Mouse (Mus musculus) intestine, postnatal 0 days (tissue): ENCODE results near the gene Mthfsd. TPM values are rescaled to one million over a fixed set of nuclear protein-coding genes. Genes with fewer than 3 reads are reported as not detected.

ENCODE experiments used
- ATAC-seq: fragments of 200-750 bp; cut with Nextera tagmentation; 2 replicates; pipeline ENCODE4 v1.8.0; 2017; ENCODE audit warnings: mild to moderate bottlenecking, moderate TSS enrichment, moderate library complexity
- H3K27ac ChIP-seq: fragments of 300-500 bp; sonication (generic); 2 replicates; pipeline ENCODE4 v1.5.1; 2014; ENCODE audit warnings: mild to moderate bottlenecking, low read depth, low read length, moderate library complexity
- H3K27me3 ChIP-seq: fragments of 300-500 bp; sonication (generic); replicated peaks from 2 replicates; pipeline ENCODE4 v1.6.1; 2014; ENCODE audit warnings: low read length, mixed read lengths; ENCODE audit not compliant: control insufficient read depth, insufficient read depth
- H3K36me3 ChIP-seq: fragments of 300-500 bp; sonication (generic); 2 replicates; pipeline ENCODE4 v1.6.1; 2014; ENCODE audit warnings: mild to moderate bottlenecking, moderate library complexity; ENCODE audit not compliant: control insufficient read depth, insufficient read depth
- H3K4me1 ChIP-seq: fragments of 300-500 bp; sonication (generic); replicated peaks from 2 replicates; pipeline ENCODE4 v1.6.1; 2014; ENCODE audit warnings: antibody characterized with exemption, low read length, mixed read lengths; ENCODE audit not compliant: control insufficient read depth, insufficient read depth
- H3K4me2 ChIP-seq: fragments of 300-500 bp; sonication (generic); replicated peaks from 2 replicates; pipeline ENCODE4 v1.6.1; 2014; ENCODE audit warnings: low read depth, mild to moderate bottlenecking, moderate library complexity
- H3K4me3 ChIP-seq: fragments of 300-500 bp; sonication (generic); 2 replicates; pipeline ENCODE4 v1.5.1; 2014; ENCODE audit warnings: low read depth, low read length
- H3K9ac ChIP-seq: fragments of 300-500 bp; sonication (generic); 2 replicates; pipeline ENCODE4 v1.6.1; 2014; ENCODE audit warnings: mild to moderate bottlenecking, low read depth, low read length
- H3K9me3 ChIP-seq: fragments of 300-500 bp; sonication (generic); 2 replicates; pipeline ENCODE4 v1.6.1; 2016; ENCODE audit warnings: mixed run types; ENCODE audit not compliant: control insufficient read depth
- CTCF ChIP-seq: sonication (generic); IDR thresholded peaks from 2 replicates; pipeline ENCODE4 v1.5.1; 2016; ENCODE audit warnings: low read depth, mild to moderate bottlenecking, control low read depth, antibody characterized with exemption, moderate library complexity
- WGBS: fragments of 180-500 bp; shearing (Covaris S2); extraction: QIAGEN DNeasy Blood & Tissue Kit; methylation state at CpG from one replicate; pipeline ENCODE4 v1.1.7; 2014; 5-methylcytosine and 5-hydroxymethylcytosine counted together
- polyA plus RNA-seq: library from polyadenylated mRNA; unstranded; fragments of >200 nt; fragmentation: Nextera tagmentation; extraction: Ambion mirVana; gene quantifications from 2 replicates; pipeline ENCODE4 v1.2.1, GENCODE M21; 2015

Gene Mthfsd
- polyA plus RNA-seq, 1 experiment from 2014 or later = 24.9 TPM

GRCm38 (mm10) chr8:121127756-121128375 lies 19.7 kb upstream of the Mthfsd start, which contains the start of gene Foxl1:
TSS of gene Foxl1 (plus strand) at chr8:121127940.
- Histone ChIP-seq H3K27ac (peak within 1 kb of the TSS; percentile 68), H3K9ac (peak within 1 kb of the TSS; percentile 26; the same call in 1 of the 2 replicates), H3K4me1 (no peaks in the 10 kb centered on the region), H3K9me3 (no peaks in the 10 kb centered on the region), H3K4me3 (peak within 1 kb of the TSS; percentile 36), H3K36me3 (no peaks in the 10 kb centered on the region), H3K4me2 (peak within 1 kb of the TSS; percentile 64), H3K27me3 (peaks cover 80% of the 10 kb centered on the region)
- ATAC-seq = no peak
- 1% methylated on average over 43 of the region's 43 CpGs for WGBS
- no peak for TF ChIP-seq CTCF

GRCm38 (mm10) chr8:121127291-121127701 lies 19.1 kb upstream of the Mthfsd start:
- Histone ChIP-seq H3K27me3 (peaks cover 86% of the 10 kb centered on the region), H3K36me3 (no peaks in the 10 kb centered on the region)
- no peak for ATAC-seq

GRCm38 (mm10) chr8:121126694-121127093 lies 18.5 kb upstream of the Mthfsd start:
- H3K4me1 ChIP-seq = no peaks in the 10 kb centered on the region
- H3K4me2 ChIP-seq = peak overlapping the region; percentile 64; the same call in 1 of the 2 replicates
- WGBS = 15% methylated on average over 6 of the region's 6 CpGs
- H3K27ac ChIP-seq = no peak overlapping the region
- no peak overlapping the region; the same call in 1 of the 2 replicates for H3K4me3 ChIP-seq
- no peak for TF ChIP-seq CTCF
- H3K9ac ChIP-seq = no peak overlapping the region
- ATAC-seq = no peak
- peaks cover 92% of the 10 kb centered on the region for H3K27me3 ChIP-seq
- H3K36me3 ChIP-seq = no peaks in the 10 kb centered on the region
- H3K9me3 ChIP-seq = no peaks in the 10 kb centered on the region

More at GRCm38 (mm10) chr8:121127291-121127701, 19.1 kb upstream of the Mthfsd start:
- Histone ChIP-seq H3K4me3 (no peak overlapping the region), H3K9me3 (no peaks in the 10 kb centered on the region), H3K4me1 (no peaks in the 10 kb centered on the region), H3K27ac (no peak overlapping the region), H3K4me2 (0 out of 2 replicates have a peak overlapping the region, but pooled peaks have one; percentile 64), H3K9ac (no peak overlapping the region)
- 4% methylated on average over 11 of the region's 11 CpGs for WGBS
- TF ChIP-seq CTCF = no peak

- no peaks in the 10 kb centered on the region for H3K9me3 ChIP-seq
- H3K4me1 ChIP-seq = no peaks in the 10 kb centered on the region
- H3K9ac ChIP-seq = no peak overlapping the region
- H3K4me2 ChIP-seq = peak overlapping the region; percentile 64
- 9% methylated on average over 6 of the region's 6 CpGs for WGBS
- H3K36me3 ChIP-seq = no peaks in the 10 kb centered on the region
- no peak for TF ChIP-seq CTCF
- H3K4me3 ChIP-seq = peak overlapping the region; percentile 32
- H3K27ac ChIP-seq = no peak overlapping the region
- no peak for ATAC-seq
- peaks cover 97% of the 10 kb centered on the region for H3K27me3 ChIP-seq
Observed at GRCm38 (mm10) chr8:121126191-121126590, 18.0 kb upstream of the Mthfsd start.

DNA sequence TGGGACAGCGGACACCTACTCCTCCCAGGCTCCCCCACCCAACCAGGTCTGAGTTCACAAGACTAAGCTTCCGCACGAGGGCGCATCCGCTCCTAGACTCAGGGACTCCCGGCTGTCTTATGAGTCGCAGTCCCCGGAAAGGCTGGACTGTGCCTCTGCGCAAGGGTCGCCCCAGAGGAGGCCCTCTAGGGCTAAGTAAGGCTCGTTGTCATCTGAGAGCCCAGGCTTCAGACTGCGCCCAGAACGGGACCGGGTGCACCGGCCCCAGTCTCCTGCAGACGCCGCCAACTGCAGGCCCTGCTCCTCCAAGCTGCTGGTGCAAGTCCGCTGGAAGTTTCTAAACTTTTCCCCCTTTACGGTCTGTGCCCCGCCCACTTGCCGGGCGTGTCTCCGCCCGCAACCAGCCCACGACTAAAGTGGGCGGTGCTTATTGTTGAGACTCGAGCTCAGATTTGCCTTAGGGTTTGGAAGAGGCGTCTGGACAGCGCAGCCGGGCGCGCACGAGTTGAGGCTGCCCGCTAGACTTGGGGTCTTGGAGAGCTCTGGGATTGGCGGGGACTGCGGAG lies 17.2 kb upstream of the Mthfsd start:
- Histone ChIP-seq H3K9ac (0 out of 2 replicates have a peak overlapping the region, but pooled peaks have one; percentile 1), H3K9me3 (no peaks in the 10 kb centered on the region), H3K4me3 (peak overlapping the region; percentile 32), H3K27me3 (peaks cover 97% of the 10 kb centered on the region), H3K27ac (no peak overlapping the region; the same call in 1 of the 2 replicates), H3K4me1 (no peaks in the 10 kb centered on the region), H3K36me3 (no peaks in the 10 kb centered on the region), H3K4me2 (peak overlapping the region; percentile 64)
- TF ChIP-seq CTCF = peak; percentile 70
- ATAC-seq = peak; percentile 42
- WGBS = under 1% methylated on average over 36 of the region's 36 CpGs

DNA sequence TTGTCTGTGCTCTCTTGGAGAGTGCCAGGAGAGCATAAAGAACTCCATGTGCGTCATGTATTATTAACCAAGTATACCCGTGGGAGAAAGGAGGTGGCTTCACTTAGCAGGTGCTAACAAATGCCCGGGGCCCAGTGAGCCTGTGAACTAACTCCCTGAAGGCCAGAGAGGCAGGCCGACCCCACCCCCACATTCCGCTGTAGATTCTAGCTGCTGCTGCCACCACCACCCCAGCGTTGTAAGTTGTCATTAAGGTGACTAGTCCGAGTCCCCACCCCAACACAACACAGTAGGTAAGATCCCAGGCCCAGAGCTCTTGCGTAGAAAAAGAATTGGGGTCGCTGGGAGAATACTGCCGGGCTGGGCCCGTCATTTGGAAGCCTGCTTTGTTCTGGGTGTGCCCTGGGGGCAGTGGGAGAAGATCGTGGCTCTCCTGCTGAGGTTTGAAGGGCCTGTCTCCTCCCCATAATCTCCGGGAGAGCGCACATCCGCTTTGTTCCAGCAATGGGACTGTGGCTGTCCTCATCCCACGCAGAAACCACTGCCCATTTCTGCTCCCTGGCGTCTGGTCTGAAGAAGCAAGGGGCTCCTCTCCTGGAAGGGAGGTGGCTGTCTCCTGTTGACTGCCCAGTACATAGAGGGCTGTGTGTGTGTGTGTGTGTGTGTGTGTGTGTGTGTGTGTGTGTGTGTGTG lies 16.5 kb upstream of the Mthfsd start:
- H3K4me3 ChIP-seq = peak overlapping the region; percentile 32; the same call in 1 of the 2 replicates
- no peak for ATAC-seq
- 6% methylated on average over 17 of the region's 17 CpGs for WGBS

More for the DNA sequence above, 16.5 kb upstream of the Mthfsd start:
- Histone ChIP-seq H3K9ac (no peak overlapping the region), H3K9me3 (no peaks in the 10 kb centered on the region), H3K27ac (no peak overlapping the region), H3K27me3 (peaks cover 97% of the 10 kb centered on the region), H3K4me1 (no peaks in the 10 kb centered on the region), H3K36me3 (no peaks in the 10 kb centered on the region), H3K4me2 (peak overlapping the region; percentile 64)
- no peak for TF ChIP-seq CTCF
